Mouse (Mus musculus): ENCODE data around the gene Lce3f. TPM values are rescaled to one million over a fixed set of nuclear protein-coding genes. Genes with fewer than 3 reads are reported as not detected.

Lce3f gene
- not detected in 2 replicates for polyA plus RNA-seq (2014; fragmentation: Nextera tagmentation; extraction: Ambion mirVana)

GRCm38 (mm10) chr3:92991926-92992325 lies at the start of gene Lce3f:
TSS of gene Lce3f (plus strand) at chr3:92992226.
- Histone ChIP-seq H3K27ac (ENCODE audit: low read depth, low read length) (no peak within 1 kb of the TSS), H3K36me3 (ENCODE audit: control insufficient read depth, insufficient read depth, low read length) (no peaks in the 10 kb centered on the region), H3K27me3 (ENCODE audit: control insufficient read depth, insufficient read depth, low read length) (no peaks in the 10 kb centered on the region), H3K4me3 (ENCODE audit: low read depth, low read length) (no peak within 1 kb of the TSS), H3K9me3 (ENCODE audit: control insufficient read depth, low read length) (no peaks in the 10 kb centered on the region), H3K9ac (replicated peaks; ENCODE audit: low read depth, low read length) (no peak within 1 kb of the TSS), H3K4me1 (ENCODE audit: control insufficient read depth, insufficient read depth, low read length) (no peaks in the 10 kb centered on the region), H3K4me2 (ENCODE audit: low read depth, low read length) (no peak within 1 kb of the TSS)
- no peak for ATAC-seq (ENCODE audit: low read depth)

- H3K27me3 ChIP-seq (ENCODE audit: control insufficient read depth, insufficient read depth, low read length), result no peaks in the 10 kb centered on the region
- no peak for ATAC-seq (ENCODE audit: low read depth)
- H3K4me2 ChIP-seq (ENCODE audit: low read depth, low read length), result no peak within 1 kb of the TSS
- no peaks in the 10 kb centered on the region for H3K4me1 ChIP-seq (ENCODE audit: control insufficient read depth, insufficient read depth, low read length)
- no peak within 1 kb of the TSS for H3K4me3 ChIP-seq (ENCODE audit: low read depth, low read length)
- no peak within 1 kb of the TSS for H3K27ac ChIP-seq (ENCODE audit: low read depth, low read length)
- no peaks in the 10 kb centered on the region for H3K9me3 ChIP-seq (ENCODE audit: control insufficient read depth, low read length)
- 72% methylated on average over 1 of the region's 1 CpGs for WGBS
- H3K9ac ChIP-seq (replicated peaks; ENCODE audit: low read depth, low read length), result no peak within 1 kb of the TSS
- no peaks in the 10 kb centered on the region for H3K36me3 ChIP-seq (ENCODE audit: control insufficient read depth, insufficient read depth, low read length)
Measured at GRCm38 (mm10) chr3:92944186-92944585, 47.8 kb upstream of the Lce3f start, which contains the start of gene Lce3c. TSS of gene Lce3c (plus strand) at chr3:92944486.

- WGBS, result 97% methylated on average over 1 of the region's 1 CpGs
- Histone ChIP-seq H3K27ac (ENCODE audit: low read depth, low read length) (no peak within 1 kb of the TSS), H3K9me3 (ENCODE audit: control insufficient read depth, low read length) (no peaks in the 10 kb centered on the region), H3K27me3 (ENCODE audit: control insufficient read depth, insufficient read depth, low read length) (no peaks in the 10 kb centered on the region), H3K9ac (replicated peaks; ENCODE audit: low read depth, low read length) (no peak within 1 kb of the TSS), H3K36me3 (ENCODE audit: control insufficient read depth, insufficient read depth, low read length) (no peaks in the 10 kb centered on the region), H3K4me3 (ENCODE audit: low read depth, low read length) (no peak within 1 kb of the TSS), H3K4me1 (ENCODE audit: control insufficient read depth, insufficient read depth, low read length) (no peaks in the 10 kb centered on the region), H3K4me2 (ENCODE audit: low read depth, low read length) (no peak within 1 kb of the TSS)
- ATAC-seq (ENCODE audit: low read depth), result no peak
Measured at GRCm38 (mm10) chr3:92957090-92957489, 34.9 kb upstream of the Lce3f start, which contains the start of gene Lce3d. TSS of gene Lce3d (plus strand) at chr3:92957390.

GRCm38 (mm10) chr3:92966761-92967160 lies 25.3 kb upstream of the Lce3f start, which contains the start of gene Lce3e:
TSS of gene Lce3e (plus strand) at chr3:92967061.
- no peak within 1 kb of the TSS for H3K9ac ChIP-seq (replicated peaks; ENCODE audit: low read depth, low read length)
- ATAC-seq (ENCODE audit: low read depth), result no peak
- H3K4me2 ChIP-seq (ENCODE audit: low read depth, low read length), result no peak within 1 kb of the TSS
- H3K36me3 ChIP-seq (ENCODE audit: control insufficient read depth, insufficient read depth, low read length), result no peaks in the 10 kb centered on the region
- no peaks in the 10 kb centered on the region for H3K9me3 ChIP-seq (ENCODE audit: control insufficient read depth, low read length)
- WGBS, result 86% methylated on average over 2 of the region's 2 CpGs
- H3K27me3 ChIP-seq (ENCODE audit: control insufficient read depth, insufficient read depth, low read length), result no peaks in the 10 kb centered on the region
- H3K4me1 ChIP-seq (ENCODE audit: control insufficient read depth, insufficient read depth, low read length), result no peaks in the 10 kb centered on the region
- H3K27ac ChIP-seq (ENCODE audit: low read depth, low read length), result no peak within 1 kb of the TSS
- no peak within 1 kb of the TSS for H3K4me3 ChIP-seq (ENCODE audit: low read depth, low read length)

GRCm38 (mm10) chr3:92978484-92978883 lies 13.5 kb upstream of the Lce3f start:
- no peaks in the 10 kb centered on the region for H3K27me3 ChIP-seq (ENCODE audit: control insufficient read depth, insufficient read depth, low read length)
- H3K4me3 ChIP-seq (ENCODE audit: low read depth, low read length), result no peak overlapping the region
- WGBS, result 80% methylated on average over 2 of the region's 2 CpGs
- H3K4me2 ChIP-seq (ENCODE audit: low read depth, low read length), result no peak overlapping the region
- no peaks in the 10 kb centered on the region for H3K4me1 ChIP-seq (ENCODE audit: control insufficient read depth, insufficient read depth, low read length)
- H3K9me3 ChIP-seq (ENCODE audit: control insufficient read depth, low read length), result no peaks in the 10 kb centered on the region
- no peak for ATAC-seq (ENCODE audit: low read depth)
- no peak overlapping the region for H3K27ac ChIP-seq (ENCODE audit: low read depth, low read length)
- no peaks in the 10 kb centered on the region for H3K36me3 ChIP-seq (ENCODE audit: control insufficient read depth, insufficient read depth, low read length)
- no peak overlapping the region for H3K9ac ChIP-seq (replicated peaks; ENCODE audit: low read depth, low read length)

- Histone ChIP-seq H3K36me3 (ENCODE audit: control insufficient read depth, insufficient read depth, low read length) (no peaks in the 10 kb centered on the region), H3K9ac (replicated peaks; ENCODE audit: low read depth, low read length) (no peak overlapping the region), H3K27ac (ENCODE audit: low read depth, low read length) (no peak overlapping the region), H3K4me3 (ENCODE audit: low read depth, low read length) (no peak overlapping the region), H3K9me3 (ENCODE audit: control insufficient read depth, low read length) (no peaks in the 10 kb centered on the region), H3K27me3 (ENCODE audit: control insufficient read depth, insufficient read depth, low read length) (no peaks in the 10 kb centered on the region), H3K4me2 (ENCODE audit: low read depth, low read length) (no peak overlapping the region), H3K4me1 (ENCODE audit: control insufficient read depth, insufficient read depth, low read length) (no peaks in the 10 kb centered on the region)
- WGBS, result 5% methylated on average over 7 of the region's 7 CpGs
- peak; percentile 97 for ATAC-seq (ENCODE audit: low read depth)
Measured at GRCm38 (mm10) chr3:92998691-92999090, 6.7 kb downstream of the Lce3f start.

GRCm38 (mm10) chr3:93000621-93001020 lies 8.6 kb downstream of the Lce3f start:
- H3K9me3 ChIP-seq (ENCODE audit: control insufficient read depth, low read length), result no peaks in the 10 kb centered on the region
- no peaks in the 10 kb centered on the region for H3K36me3 ChIP-seq (ENCODE audit: control insufficient read depth, insufficient read depth, low read length)
- H3K4me3 ChIP-seq (ENCODE audit: low read depth, low read length), result no peak overlapping the region
- H3K27me3 ChIP-seq (ENCODE audit: control insufficient read depth, insufficient read depth, low read length), result no peaks in the 10 kb centered on the region
- H3K4me2 ChIP-seq (ENCODE audit: low read depth, low read length), result no peak overlapping the region
- no peak for ATAC-seq (ENCODE audit: low read depth)
- no peaks in the 10 kb centered on the region for H3K4me1 ChIP-seq (ENCODE audit: control insufficient read depth, insufficient read depth, low read length)
- 90% methylated on average over 3 of the region's 3 CpGs for WGBS
- no peak overlapping the region for H3K27ac ChIP-seq (ENCODE audit: low read depth, low read length)
- no peak overlapping the region for H3K9ac ChIP-seq (replicated peaks; ENCODE audit: low read depth, low read length)

- no peak for ATAC-seq (ENCODE audit: low read depth)
- Histone ChIP-seq H3K27me3 (ENCODE audit: control insufficient read depth, insufficient read depth, low read length) (no peaks in the 10 kb centered on the region), H3K4me2 (ENCODE audit: low read depth, low read length) (no peak overlapping the region), H3K36me3 (ENCODE audit: control insufficient read depth, insufficient read depth, low read length) (no peaks in the 10 kb centered on the region), H3K4me3 (ENCODE audit: low read depth, low read length) (no peak overlapping the region), H3K9me3 (ENCODE audit: control insufficient read depth, low read length) (no peaks in the 10 kb centered on the region), H3K4me1 (ENCODE audit: control insufficient read depth, insufficient read depth, low read length) (no peaks in the 10 kb centered on the region), H3K9ac (replicated peaks; ENCODE audit: low read depth, low read length) (no peak overlapping the region), H3K27ac (ENCODE audit: low read depth, low read length) (no peak overlapping the region)
- 60% methylated on average over 4 of the region's 4 CpGs for WGBS
Measured at GRCm38 (mm10) chr3:93002843-93003242, 10.8 kb downstream of the Lce3f start.

GRCm38 (mm10) chr3:93014378-93014801 lies 22.4 kb downstream of the Lce3f start:
- H3K27ac ChIP-seq (ENCODE audit: low read depth, low read length), result peak overlapping the region; percentile 34; the same call in 1 of the 2 replicates
- peak overlapping the region; percentile 46 for H3K4me3 ChIP-seq (ENCODE audit: low read depth, low read length)
- peak overlapping the region; percentile 95 for H3K4me2 ChIP-seq (ENCODE audit: low read depth, low read length)
- no peaks in the 10 kb centered on the region for H3K36me3 ChIP-seq (ENCODE audit: control insufficient read depth, insufficient read depth, low read length)
- H3K27me3 ChIP-seq (ENCODE audit: control insufficient read depth, insufficient read depth, low read length), result no peaks in the 10 kb centered on the region
- H3K9ac ChIP-seq (replicated peaks; ENCODE audit: low read depth, low read length), result peak overlapping the region; percentile 47
- H3K9me3 ChIP-seq (ENCODE audit: control insufficient read depth, low read length), result no peaks in the 10 kb centered on the region
- 1% methylated on average over 24 of the region's 24 CpGs for WGBS
- H3K4me1 ChIP-seq (ENCODE audit: control insufficient read depth, insufficient read depth, low read length), result no peaks in the 10 kb centered on the region
- peak; percentile 92 for ATAC-seq (ENCODE audit: low read depth)

All from neural tube, embryonic 14.5 days (tissue).